Mouse (Mus musculus) forebrain, embryonic 15.5 days (tissue): ENCODE data around the gene Rcc1l. TPM values are rescaled to one million over a fixed set of nuclear protein-coding genes. Genes with fewer than 3 reads are reported as not detected.

Experiments used
- ATAC-seq: fragments of 200-750 bp; cut with Nextera tagmentation; replicated peaks from 2 replicates; pipeline ENCODE4 v1.8.0; 2017; ENCODE audit warnings: mild to moderate bottlenecking, moderate TSS enrichment, moderate library complexity
- H3K27ac ChIP-seq: fragments of 300-500 bp; sonication (generic); replicated peaks from 2 replicates; pipeline ENCODE4 v1.5.1; 2015; ENCODE audit warnings: mild to moderate bottlenecking, inconsistent platforms
- H3K27me3 ChIP-seq: fragments of 300-500 bp; sonication (generic); 2 replicates; pipeline ENCODE4 v1.6.1; 2015; ENCODE audit warnings: inconsistent platforms
- H3K36me3 ChIP-seq: fragments of 300-500 bp; sonication (generic); 2 replicates; pipeline ENCODE4 v1.6.1; 2015; ENCODE audit warnings: mild to moderate bottlenecking, inconsistent platforms
- H3K4me1 ChIP-seq: fragments of 300-500 bp; sonication (generic); 2 replicates; pipeline ENCODE4 v1.6.1; 2015; ENCODE audit warnings: inconsistent platforms
- H3K4me2 ChIP-seq: fragments of 300-500 bp; sonication (generic); replicated peaks from 2 replicates; pipeline ENCODE4 v1.6.1; 2015; ENCODE audit warnings: mild to moderate bottlenecking, inconsistent platforms
- H3K4me3 ChIP-seq: fragments of 300-500 bp; sonication (generic); 2 replicates; pipeline ENCODE4 v1.5.1; 2015; ENCODE audit warnings: mild to moderate bottlenecking, inconsistent platforms
- H3K9ac ChIP-seq: fragments of 300-500 bp; sonication (generic); replicated peaks from 2 replicates; pipeline ENCODE4 v1.6.1; 2015; ENCODE audit warnings: mild to moderate bottlenecking, inconsistent platforms
- H3K9me3 ChIP-seq: fragments of 300-500 bp; sonication (generic); 2 replicates; pipeline ENCODE4 v1.6.1; 2016; ENCODE audit warnings: inconsistent platforms
- WGBS: fragments of 180-500 bp; shearing (Covaris S2); methylation state at CpG from one replicate; pipeline ENCODE4 v1.1.7; 2015; ENCODE audit warnings: mixed read lengths; 5-methylcytosine and 5-hydroxymethylcytosine counted together
- polyA plus RNA-seq: library from polyadenylated mRNA; unstranded; fragments of >200 nt; fragmentation: Nextera tagmentation; extraction: Ambion mirVana; gene quantifications from 2 replicates; pipeline ENCODE4 v1.2.1, GENCODE M21; 2015

The Rcc1l gene
- polyA plus RNA-seq, 1 experiment from 2014 or later = 23.8 TPM

GRCm38 (mm10) chr5:134168033-134168432 lies 8.5 kb downstream of the Rcc1l start:
- 91% methylated on average over 9 of the region's 9 CpGs for WGBS

DNA sequence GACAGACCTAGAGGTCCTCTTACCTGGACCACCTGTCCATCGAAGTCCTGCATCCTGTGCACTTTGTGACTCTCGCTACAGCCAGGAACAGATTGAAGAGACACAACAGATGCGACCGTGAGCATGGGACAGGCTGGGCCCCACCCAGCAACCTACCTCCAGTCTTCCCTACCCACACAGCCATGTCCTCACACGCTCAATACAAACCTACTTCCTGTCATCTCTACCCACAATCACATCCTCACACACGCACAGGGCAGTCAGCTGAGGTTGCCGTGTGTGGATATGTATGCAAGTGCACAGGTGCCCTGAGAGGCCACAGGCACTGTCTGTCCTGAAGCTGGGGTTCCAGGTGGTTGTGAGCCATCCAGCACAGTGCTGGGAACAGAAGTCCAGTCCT lies 9.9 kb downstream of the Rcc1l start:
- H3K9me3 ChIP-seq = no peaks in the 10 kb centered on the region
- H3K27ac ChIP-seq = no peak overlapping the region
- H3K9ac ChIP-seq = no peak overlapping the region
- ATAC-seq = no peak
- H3K4me2 ChIP-seq = no peak overlapping the region
- peaks cover 6% of the 10 kb centered on the region; the same call in 1 of the 2 replicates for H3K36me3 ChIP-seq
- H3K4me3 ChIP-seq = no peak overlapping the region
- WGBS = 99% methylated on average over 7 of the region's 7 CpGs
- no peaks in the 10 kb centered on the region for H3K27me3 ChIP-seq
- H3K4me1 ChIP-seq = peaks cover 9% of the 10 kb centered on the region

More at GRCm38 (mm10) chr5:134168033-134168432, 8.5 kb downstream of the Rcc1l start:
- Histone ChIP-seq H3K27ac (no peak overlapping the region), H3K36me3 (no peaks in the 10 kb centered on the region), H3K4me1 (peaks cover 9% of the 10 kb centered on the region), H3K9ac (no peak overlapping the region), H3K4me2 (no peak overlapping the region), H3K9me3 (no peaks in the 10 kb centered on the region), H3K27me3 (no peaks in the 10 kb centered on the region), H3K4me3 (no peak overlapping the region)
- ATAC-seq = no peak

- Histone ChIP-seq H3K27me3 (no peaks in the 10 kb centered on the region), H3K9ac (no peak overlapping the region), H3K9me3 (no peaks in the 10 kb centered on the region), H3K27ac (no peak overlapping the region), H3K4me3 (no peak overlapping the region), H3K4me1 (peaks cover 9% of the 10 kb centered on the region), H3K4me2 (no peak overlapping the region), H3K36me3 (peaks cover 17% of the 10 kb centered on the region)
- ATAC-seq = no peak
- 56% methylated on average over 5 of the region's 5 CpGs for WGBS
Measured at GRCm38 (mm10) chr5:134164688-134165087, 11.9 kb downstream of the Rcc1l start.

- Histone ChIP-seq H3K36me3 (peaks cover 34% of the 10 kb centered on the region), H3K9ac (no peak overlapping the region), H3K4me1 (no peaks in the 10 kb centered on the region), H3K4me2 (no peak overlapping the region), H3K4me3 (no peak overlapping the region), H3K9me3 (no peaks in the 10 kb centered on the region), H3K27me3 (no peaks in the 10 kb centered on the region), H3K27ac (no peak overlapping the region)
- no peak for ATAC-seq
- 95% methylated on average over 7 of the region's 7 CpGs for WGBS
Measured at GRCm38 (mm10) chr5:134155916-134156466, 20.6 kb downstream of the Rcc1l start.

DNA sequence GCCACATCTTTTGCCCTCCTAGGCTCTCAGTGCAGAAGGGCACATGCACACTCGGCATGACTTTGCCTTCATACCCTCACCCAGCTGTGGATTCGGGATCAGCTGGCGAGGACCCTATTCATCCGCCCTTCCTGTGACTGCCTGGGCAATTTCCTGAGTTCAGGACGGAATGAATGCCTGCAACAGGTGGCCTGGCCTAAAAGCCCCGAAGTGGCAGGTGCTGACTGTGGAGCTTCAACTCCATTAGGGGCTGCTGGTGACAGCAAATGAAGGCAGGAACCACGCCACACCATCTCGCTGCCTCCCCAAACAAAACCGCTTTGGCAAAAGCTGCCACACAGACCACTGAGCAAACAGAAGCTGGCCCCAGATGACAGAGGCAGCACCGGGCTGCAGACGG lies 24.7 kb downstream of the Rcc1l start:
- Histone ChIP-seq H3K4me1 (no peaks in the 10 kb centered on the region), H3K9me3 (no peaks in the 10 kb centered on the region), H3K36me3 (peaks cover 24% of the 10 kb centered on the region), H3K27me3 (no peaks in the 10 kb centered on the region), H3K27ac (no peak overlapping the region), H3K4me3 (no peak overlapping the region), H3K9ac (no peak overlapping the region), H3K4me2 (no peak overlapping the region)
- WGBS = 87% methylated on average over 11 of the region's 11 CpGs
- no peak for ATAC-seq

DNA sequence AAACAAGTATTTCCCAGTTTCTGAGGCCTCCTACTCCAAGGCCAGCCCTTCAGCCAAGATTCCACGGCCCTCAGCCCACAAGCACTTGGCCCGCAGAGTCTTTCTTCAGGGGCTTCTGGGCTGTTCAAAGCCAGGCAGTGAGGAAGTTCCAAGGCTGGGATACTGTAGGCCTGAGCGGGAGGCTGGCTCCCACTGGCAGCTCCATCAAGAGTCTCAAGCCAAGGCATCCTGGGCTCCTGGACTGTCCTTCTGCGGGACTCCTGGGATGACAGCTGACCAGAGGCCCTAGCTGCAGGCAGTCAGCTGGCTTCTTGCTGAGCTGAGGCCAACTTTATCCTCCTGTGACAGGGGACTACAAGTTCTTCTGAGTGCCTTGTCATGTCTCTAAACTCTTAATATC lies 28.4 kb downstream of the Rcc1l start:
- no peak overlapping the region for H3K9ac ChIP-seq
- no peak overlapping the region for H3K4me2 ChIP-seq
- WGBS = 93% methylated on average over 4 of the region's 4 CpGs
- peaks cover 24% of the 10 kb centered on the region for H3K36me3 ChIP-seq
- no peaks in the 10 kb centered on the region for H3K9me3 ChIP-seq
- no peak for ATAC-seq
- no peak overlapping the region for H3K4me3 ChIP-seq
- no peaks in the 10 kb centered on the region for H3K4me1 ChIP-seq
- H3K27me3 ChIP-seq = no peaks in the 10 kb centered on the region
- no peak overlapping the region for H3K27ac ChIP-seq

DNA sequence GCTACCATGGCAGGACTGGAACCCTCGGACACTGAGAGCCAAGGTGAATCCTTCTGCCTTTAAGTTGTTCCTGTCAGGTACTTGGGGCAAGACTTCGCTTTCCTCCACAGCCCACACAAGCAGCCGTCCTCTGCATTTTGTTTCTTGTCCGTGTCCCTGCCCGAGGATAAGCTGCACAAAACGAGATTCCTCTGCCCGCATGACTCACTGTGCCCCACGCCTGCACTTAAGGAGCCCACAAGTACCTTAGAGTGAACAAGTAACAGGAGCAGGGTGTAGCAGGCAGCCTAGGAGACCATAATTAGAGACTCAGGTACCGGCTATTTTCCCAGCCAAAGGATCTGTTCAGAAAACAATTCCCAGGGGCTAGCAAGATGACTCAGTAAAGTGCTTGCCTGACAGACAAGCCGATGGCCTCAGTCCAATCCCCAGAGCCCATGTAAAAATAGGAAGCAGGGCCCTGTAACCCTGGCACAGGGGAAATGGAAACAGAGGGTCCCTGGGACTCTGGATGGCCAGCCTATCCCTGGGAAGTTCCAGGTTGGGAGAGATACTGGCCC lies 29.3 kb downstream of the Rcc1l start:
- Histone ChIP-seq H3K9ac (no peak overlapping the region), H3K36me3 (peaks cover 32% of the 10 kb centered on the region), H3K4me1 (no peaks in the 10 kb centered on the region), H3K27ac (no peak overlapping the region), H3K4me2 (no peak overlapping the region), H3K27me3 (no peaks in the 10 kb centered on the region), H3K9me3 (no peaks in the 10 kb centered on the region), H3K4me3 (no peak overlapping the region)
- WGBS = 88% methylated on average over 10 of the region's 10 CpGs
- no peak for ATAC-seq

DNA sequence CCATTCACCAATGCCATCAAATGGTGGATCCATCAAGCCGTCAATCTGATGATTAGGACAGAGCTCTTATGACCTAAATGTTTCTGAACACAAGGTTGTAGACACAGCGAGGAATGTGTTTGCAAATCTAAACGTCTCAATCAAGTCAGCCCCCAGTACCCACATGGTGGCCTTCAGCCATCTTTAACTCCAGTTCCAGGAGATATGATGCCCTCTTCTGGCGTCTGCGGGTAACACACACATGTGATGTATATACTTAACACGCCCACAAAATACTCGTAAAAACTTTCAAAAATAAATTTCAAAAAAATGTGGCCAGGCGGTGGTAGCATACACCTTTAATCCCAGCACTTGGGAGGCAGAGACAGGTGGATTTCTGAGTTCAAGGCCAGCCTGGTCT lies 31.6 kb downstream of the Rcc1l start:
- Histone ChIP-seq H3K9me3 (no peaks in the 10 kb centered on the region), H3K4me3 (no peak overlapping the region), H3K36me3 (peaks cover 36% of the 10 kb centered on the region), H3K27ac (no peak overlapping the region), H3K4me1 (no peaks in the 10 kb centered on the region), H3K27me3 (no peaks in the 10 kb centered on the region), H3K4me2 (no peak overlapping the region), H3K9ac (no peak overlapping the region)
- WGBS = 95% methylated on average over 8 of the region's 8 CpGs
- no peak for ATAC-seq

DNA sequence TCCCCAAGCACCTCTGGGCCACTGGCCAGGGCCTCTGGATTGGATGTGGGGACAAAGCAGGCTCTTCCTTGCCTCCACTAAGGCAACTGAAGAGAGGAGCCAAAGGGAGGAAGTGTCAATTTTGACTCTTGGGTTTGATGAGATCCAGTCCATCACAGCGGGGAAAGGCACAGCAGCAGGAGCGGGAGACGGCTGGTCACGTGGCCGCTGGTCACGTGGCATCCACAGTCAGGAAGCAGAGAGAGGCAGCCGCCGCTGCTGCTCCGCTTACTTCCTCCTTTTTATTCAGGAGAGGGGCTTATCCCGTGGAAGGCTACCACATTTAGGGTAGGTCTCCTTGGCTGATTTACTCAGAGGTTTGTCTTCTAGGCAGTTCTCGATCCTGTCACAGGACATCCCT lies 34.2 kb downstream of the Rcc1l start:
- H3K36me3 ChIP-seq = peaks cover 56% of the 10 kb centered on the region
- H3K4me1 ChIP-seq = no peaks in the 10 kb centered on the region
- H3K9me3 ChIP-seq = no peaks in the 10 kb centered on the region
- ATAC-seq = no peak
- no peak overlapping the region for H3K27ac ChIP-seq
- no peak overlapping the region for H3K9ac ChIP-seq
- H3K4me3 ChIP-seq = no peak overlapping the region
- H3K4me2 ChIP-seq = no peak overlapping the region
- H3K27me3 ChIP-seq = no peaks in the 10 kb centered on the region
- 94% methylated on average over 11 of the region's 11 CpGs for WGBS

DNA sequence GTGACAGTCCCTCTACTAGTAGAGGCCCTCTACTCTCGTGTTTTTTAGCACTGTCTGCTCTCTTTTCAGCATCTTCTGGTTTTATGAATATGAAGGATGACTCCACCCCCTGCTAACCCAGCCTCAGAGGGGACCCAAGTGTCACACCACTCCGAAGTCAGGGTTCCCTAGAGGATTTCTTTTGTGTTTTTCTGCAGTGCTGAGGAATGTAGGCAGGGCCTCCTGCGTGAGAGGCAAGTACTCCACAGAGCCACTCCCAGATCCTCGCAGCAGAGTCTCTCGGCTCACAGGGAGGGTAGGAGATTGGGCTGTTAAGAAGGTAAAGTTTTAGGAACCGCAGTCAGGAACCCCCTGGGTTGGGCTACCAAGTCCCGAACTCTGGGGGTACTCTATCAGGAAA lies 35.3 kb downstream of the Rcc1l start:
- H3K9ac ChIP-seq = no peak overlapping the region
- H3K4me3 ChIP-seq = no peak overlapping the region
- no peak overlapping the region for H3K4me2 ChIP-seq
- H3K27me3 ChIP-seq = no peaks in the 10 kb centered on the region
- 73% methylated on average over 7 of the region's 7 CpGs for WGBS
- H3K4me1 ChIP-seq = no peaks in the 10 kb centered on the region
- H3K27ac ChIP-seq = no peak overlapping the region
- peaks cover 68% of the 10 kb centered on the region for H3K36me3 ChIP-seq
- H3K9me3 ChIP-seq = no peaks in the 10 kb centered on the region
- ATAC-seq = no peak

GRCm38 (mm10) chr5:134139429-134139828 lies 37.1 kb downstream of the Rcc1l start:
- Histone ChIP-seq H3K9ac (no peak overlapping the region), H3K4me1 (no peaks in the 10 kb centered on the region), H3K9me3 (no peaks in the 10 kb centered on the region), H3K27ac (no peak overlapping the region), H3K27me3 (no peaks in the 10 kb centered on the region), H3K36me3 (peaks cover 78% of the 10 kb centered on the region), H3K4me3 (no peak overlapping the region), H3K4me2 (no peak overlapping the region)
- 91% methylated on average over 6 of the region's 6 CpGs for WGBS
- no peak for ATAC-seq

DNA sequence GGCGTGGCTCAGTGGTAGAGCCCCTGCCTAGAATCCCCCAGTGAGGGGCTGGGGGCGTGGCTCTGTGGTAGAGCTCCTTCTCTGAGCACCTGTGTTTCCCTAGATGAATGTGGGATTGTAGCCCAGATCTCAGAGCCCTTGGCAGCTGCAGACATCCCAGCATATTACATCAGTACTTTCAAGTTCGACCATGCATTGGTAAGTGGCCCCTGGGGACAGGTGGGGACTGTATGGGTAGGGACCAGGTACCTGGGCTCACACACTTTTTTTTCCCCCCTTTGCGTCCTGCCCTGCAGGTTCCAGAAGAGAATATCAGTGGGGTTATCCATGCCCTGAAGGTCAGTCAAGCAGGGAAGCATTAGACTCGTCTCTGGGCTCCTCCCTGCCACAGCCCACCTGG lies 38.6 kb downstream of the Rcc1l start:
- H3K27ac ChIP-seq = no peak overlapping the region
- H3K4me1 ChIP-seq = no peaks in the 10 kb centered on the region
- H3K27me3 ChIP-seq = no peaks in the 10 kb centered on the region
- no peak overlapping the region for H3K4me2 ChIP-seq
- H3K36me3 ChIP-seq = peaks cover 78% of the 10 kb centered on the region
- no peak for ATAC-seq
- H3K4me3 ChIP-seq = no peak overlapping the region
- no peak overlapping the region for H3K9ac ChIP-seq
- WGBS = 86% methylated on average over 5 of the region's 5 CpGs
- H3K9me3 ChIP-seq = no peaks in the 10 kb centered on the region

DNA sequence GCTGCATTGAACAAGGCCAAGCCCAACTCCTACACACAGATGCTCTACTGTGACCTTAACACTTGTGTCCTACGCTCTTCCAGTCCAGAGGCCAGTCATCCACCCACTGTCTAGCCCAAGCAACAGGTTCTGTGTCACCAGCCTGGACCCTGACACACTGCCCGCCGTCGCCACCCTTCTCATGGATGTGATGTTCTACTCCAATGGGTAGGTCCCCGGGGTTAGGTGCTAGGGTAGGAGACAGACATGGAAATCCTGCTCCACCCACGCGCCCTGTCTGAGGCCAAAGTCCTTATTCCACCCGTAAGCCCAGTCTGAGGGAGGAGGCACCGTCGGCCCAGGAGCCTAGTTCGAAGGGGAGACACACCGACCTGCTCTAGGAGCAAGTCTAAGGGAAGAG lies 40.6 kb downstream of the Rcc1l start:
- WGBS = 98% methylated on average over 12 of the region's 12 CpGs

More for the DNA sequence above, 40.6 kb downstream of the Rcc1l start:
- Histone ChIP-seq H3K27me3 (no peaks in the 10 kb centered on the region), H3K36me3 (peaks cover 67% of the 10 kb centered on the region), H3K4me3 (no peak overlapping the region), H3K9me3 (no peaks in the 10 kb centered on the region), H3K9ac (no peak overlapping the region), H3K27ac (no peak overlapping the region), H3K4me1 (peaks cover 7% of the 10 kb centered on the region), H3K4me2 (no peak overlapping the region)
- ATAC-seq = no peak
